Mouse (Mus musculus) gonadal fat pad, adult 2 months (tissue): ENCODE data around the gene Iqcm. TPM values are rescaled to one million over a fixed set of nuclear protein-coding genes. Genes with fewer than 3 reads are reported as not detected.
"Not testable (repeated sequence)": the region's sequence is repeated elsewhere in the genome, so short reads cannot be mapped to it uniquely, and the experiment has no call there.

Source experiments
- DNase-seq: peaks from one replicate; pipeline ENCODE4 v3.0.0-alpha.2; 2012; ENCODE audit warnings: low read depth
- polyA plus RNA-seq: library from polyadenylated mRNA; depleted of rRNA; stranded (reverse); fragments of >200 nt; gene quantifications from 2 replicates; pipeline ENCODE4 v1.2.3, GENCODE M21; 2012; rRNA removed

Gene Iqcm
- polyA plus RNA-seq, result 0.08 and 0.22 TPM in 2 replicates

DNA sequence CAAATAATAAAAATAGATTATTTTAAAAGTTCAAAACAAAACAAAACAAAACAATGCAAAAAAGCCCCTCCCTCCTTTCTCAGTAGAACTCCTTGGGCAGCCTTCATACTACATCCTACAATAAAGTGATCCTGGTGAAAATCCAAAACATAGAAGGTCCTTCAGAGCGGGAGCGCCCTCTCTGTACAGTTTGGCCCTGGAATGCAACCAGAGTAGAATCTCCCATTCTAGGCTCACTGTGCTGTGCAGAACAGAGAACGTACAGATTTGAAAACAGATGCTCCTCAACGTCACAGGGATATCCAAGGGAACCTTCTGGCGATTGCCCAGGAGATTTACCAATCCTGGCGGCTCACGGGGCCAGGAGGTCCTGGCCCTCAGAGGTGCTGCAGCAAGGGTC lies at the start of gene Iqcm:
Gene Iqcm, plus strand, starts transcription at position 301 of the 400 bp plus-strand sequence.
- no peak for DNase-seq

GRCm38 (mm10) chr8:75406489-75406888 lies 42.0 kb upstream of the Iqcm start, which contains the start of gene Gm10358:
Gene Gm10358, minus strand, starts transcription at chr8:75406589.
- no peak for DNase-seq

DNA sequence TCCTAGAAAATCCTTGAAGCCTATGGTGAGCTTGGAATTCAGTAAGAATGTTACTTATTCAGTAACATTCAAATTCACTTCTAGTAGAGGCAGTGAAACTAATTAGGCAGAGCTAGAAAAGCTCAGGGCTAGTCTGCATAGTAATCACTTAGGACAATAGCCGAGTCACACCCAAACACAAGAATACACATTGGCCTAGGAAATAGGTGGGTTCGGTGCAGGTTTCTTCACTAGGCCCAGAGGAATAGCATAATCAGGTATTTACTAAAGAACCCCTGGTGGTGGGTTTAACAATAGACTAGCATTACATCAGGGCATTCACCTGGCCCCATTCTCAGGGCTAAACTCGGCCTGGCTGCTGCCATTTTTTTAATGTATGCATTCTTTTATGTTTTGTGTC lies 32.8 kb upstream of the Iqcm start:
- not testable (repeated sequence) for DNase-seq

DNA sequence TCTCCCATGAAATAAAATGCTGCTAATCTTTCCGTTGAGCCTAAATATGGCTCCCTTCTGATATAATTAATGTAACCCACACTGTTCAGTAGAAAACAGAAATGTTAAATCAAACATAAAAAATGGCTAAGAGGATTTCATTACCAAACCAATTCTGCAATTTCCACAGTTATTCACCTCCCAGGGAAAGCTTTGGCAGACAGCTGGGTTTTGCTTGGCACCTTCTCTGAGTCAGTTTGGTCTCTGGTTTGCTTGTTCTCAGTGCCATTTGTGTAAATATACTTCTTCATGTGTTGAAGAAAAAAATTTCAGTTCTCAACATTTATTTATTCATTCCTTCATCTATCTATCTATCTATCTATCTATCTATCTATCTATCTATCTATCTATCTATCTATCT lies 28.3 kb downstream of the Iqcm start:
- DNase-seq, result no peak

- DNase-seq, result no peak
These were observed 40.7 kb downstream of the Iqcm start for GRCm38 (mm10) chr8:75489035-75489678.

GRCm38 (mm10) chr8:75509299-75509698 lies 60.8 kb downstream of the Iqcm start:
- DNase-seq, result no peak

DNA sequence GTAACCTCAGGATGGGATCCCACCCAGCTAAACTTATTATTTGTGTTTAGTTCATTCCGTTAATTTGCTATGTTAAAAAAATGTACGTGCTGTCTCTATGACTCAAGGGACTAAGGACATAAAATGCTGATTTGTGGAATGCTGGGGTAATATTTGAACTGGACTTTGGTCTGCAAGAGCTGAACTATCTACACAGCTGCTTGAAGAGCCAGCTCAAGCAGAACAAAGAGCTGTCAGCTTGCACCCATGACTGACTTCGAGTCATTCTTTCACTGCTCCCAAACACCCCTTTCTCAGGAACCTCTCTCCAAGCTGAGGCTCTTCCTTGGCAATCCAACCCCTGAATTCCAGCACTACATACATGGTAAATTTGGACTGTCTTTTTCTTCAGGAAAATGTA lies 65.3 kb downstream of the Iqcm start:
- no peak for DNase-seq

- DNase-seq, result no peak
These were observed 100.8 kb downstream of the Iqcm start for GRCm38 (mm10) chr8:75549284-75549683.

GRCm38 (mm10) chr8:75596281-75596680 lies 147.8 kb downstream of the Iqcm start:
- no peak for DNase-seq

GRCm38 (mm10) chr8:75642958-75643357 lies 194.5 kb downstream of the Iqcm start:
- DNase-seq, result no peak

DNA sequence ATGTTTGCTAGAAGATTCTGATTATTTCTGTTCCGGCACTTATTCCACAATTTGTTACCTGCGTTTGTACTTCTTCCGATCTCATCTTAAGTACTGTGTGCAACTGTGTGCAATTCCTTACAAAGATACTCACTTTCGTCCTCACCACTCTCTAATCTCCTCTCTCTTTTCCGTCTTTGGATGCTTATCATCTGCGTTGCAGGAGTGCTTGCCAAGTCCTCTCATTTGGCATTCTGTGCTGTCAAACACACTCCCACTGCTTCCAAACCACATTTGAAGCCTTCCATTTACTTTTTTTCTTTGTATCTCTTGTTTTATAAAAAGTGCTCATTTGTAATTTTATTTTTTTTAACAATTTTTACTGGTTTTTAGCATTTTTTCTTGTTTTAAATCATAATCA lies 210.8 kb downstream of the Iqcm start:
- no peak for DNase-seq

DNA sequence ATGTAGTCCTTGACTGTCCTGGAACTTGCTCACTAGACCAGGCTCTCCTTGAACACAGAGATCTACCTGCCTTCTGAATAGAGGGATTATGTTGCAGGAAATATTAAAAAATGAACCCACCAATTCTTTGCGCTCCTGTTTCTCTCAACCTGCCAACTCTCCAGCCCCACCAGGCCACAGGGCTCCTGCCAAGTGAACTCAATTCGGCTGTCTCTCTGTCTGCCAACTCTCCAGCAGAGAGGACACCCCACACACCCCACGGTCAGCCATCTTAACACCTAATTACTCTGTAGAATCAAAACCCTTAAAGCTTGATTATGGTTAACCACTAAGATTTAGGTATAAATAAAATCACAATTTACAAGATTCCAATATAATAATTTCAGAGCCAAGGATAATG lies 298.1 kb downstream of the Iqcm start:
- DNase-seq, result no peak

DNA sequence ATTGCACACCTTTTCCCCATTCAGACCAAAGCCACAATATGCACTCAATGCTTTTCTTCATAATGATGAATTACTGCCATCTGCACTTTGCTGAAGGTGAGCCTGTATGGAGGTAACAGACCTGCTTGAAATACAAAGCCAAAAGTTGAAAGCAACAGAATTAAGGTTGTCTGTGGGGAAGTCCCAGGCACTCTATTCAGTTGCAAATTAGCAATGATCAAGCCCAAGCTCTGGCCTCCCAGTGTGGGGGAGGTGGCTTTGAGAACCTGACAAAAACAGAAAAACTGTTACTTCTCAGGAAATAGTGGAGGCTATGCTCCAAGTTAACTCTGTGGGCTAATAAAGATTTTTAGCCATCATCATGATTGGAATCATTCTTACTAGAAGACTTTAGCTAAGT lies 307.1 kb downstream of the Iqcm start:
- no peak for DNase-seq

- no peak for DNase-seq
These were observed 380.1 kb downstream of the Iqcm start for GRCm38 (mm10) chr8:75828468-75829132.

- no peak for DNase-seq
These were observed 386.8 kb downstream of the Iqcm start for GRCm38 (mm10) chr8:75835245-75835644.

DNA sequence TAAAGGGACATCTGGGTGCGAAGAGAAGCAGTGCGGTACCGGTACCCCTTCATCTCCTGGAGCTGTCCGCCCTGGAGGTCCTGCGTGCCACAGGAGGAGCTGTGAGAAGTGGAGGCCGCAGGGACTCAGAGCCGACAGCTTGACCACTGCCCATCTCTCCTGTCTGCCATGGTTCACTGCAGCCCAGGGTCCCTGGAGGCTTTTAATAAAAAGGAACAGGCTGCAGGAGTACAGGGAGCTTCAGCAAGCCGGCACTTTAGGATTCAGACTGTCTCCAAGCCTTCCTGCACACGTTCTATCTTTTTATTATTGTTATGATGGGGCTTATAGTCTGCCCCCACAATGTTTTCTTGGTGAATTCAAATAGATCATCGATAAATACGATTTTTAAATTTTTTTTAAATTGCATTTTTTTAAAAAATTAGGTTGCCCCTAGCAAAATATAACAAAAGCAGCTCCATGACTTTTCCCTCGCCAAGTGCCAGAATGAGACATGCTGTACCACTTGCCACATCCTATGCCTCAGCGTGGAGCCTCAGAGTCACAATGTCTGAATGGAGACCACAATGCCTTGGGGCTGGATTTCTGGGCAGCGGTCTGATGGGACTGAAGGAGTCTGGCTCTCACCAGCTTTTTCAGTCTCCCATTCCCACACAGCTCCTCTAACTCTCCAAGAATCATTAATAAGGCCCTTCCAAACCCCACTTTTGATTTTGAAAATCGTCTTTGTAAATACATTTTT lies 469.3 kb downstream of the Iqcm start:
- no peak for DNase-seq

- no peak for DNase-seq
These were observed 500.7 kb downstream of the Iqcm start for GRCm38 (mm10) chr8:75949166-75949565.

DNA sequence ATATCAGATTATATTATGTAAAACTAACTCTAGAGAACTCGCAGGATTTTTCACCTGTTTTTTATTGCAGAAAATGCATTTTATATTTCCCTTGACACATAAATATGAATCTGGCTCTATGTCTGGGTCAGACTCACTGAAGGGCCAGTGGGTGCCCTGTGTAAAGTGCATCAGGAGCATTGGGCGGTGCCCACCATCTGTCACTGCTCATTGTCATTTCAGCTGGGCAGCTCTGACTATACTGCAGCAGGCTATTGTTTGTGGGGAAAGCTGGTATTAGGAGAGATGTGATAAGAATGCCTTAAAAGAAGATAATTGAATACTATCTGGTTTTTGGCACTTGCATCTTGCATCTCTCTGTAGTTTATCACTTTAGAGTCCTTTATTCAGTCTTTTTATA lies 507.5 kb downstream of the Iqcm start:
- no peak for DNase-seq

GRCm38 (mm10) chr8:76018501-76018900 lies 570.0 kb downstream of the Iqcm start:
- no peak for DNase-seq
